8 mouse cellular contexts compared by ENCODE assay signal in the genomic region with DNA sequence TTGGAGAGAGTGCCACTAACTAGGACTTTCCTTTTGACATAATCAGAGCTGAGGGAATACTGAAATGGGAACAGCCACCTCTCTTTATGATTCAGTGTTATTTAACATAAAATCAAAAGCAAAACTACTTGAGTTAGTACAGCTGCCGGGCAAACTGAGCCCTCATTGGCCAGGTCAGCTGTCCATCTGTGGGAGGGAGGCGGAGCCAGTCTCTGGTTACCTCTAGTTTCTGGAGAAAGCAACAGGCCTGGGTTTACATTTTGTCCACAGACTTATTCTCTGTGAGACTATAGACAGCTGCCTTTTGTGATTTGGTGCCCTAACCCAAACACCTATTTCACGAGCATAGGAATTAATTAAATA. TPM values are rescaled to one million over a fixed set of nuclear protein-coding genes. Genes with fewer than 3 reads are reported as not detected.
DNase-seq lines count a peak whose midpoint lies in the region; ATAC-seq and TF ChIP-seq lines count a peak whose summit lies in the region.

No protein-coding gene starts in this region.

- no peaks in the 10 kb centered on the region for H3K36me3 ChIP-seq in hindbrain, postnatal 0 days (ENCODE audit: insufficient read depth, low read length)
- no peaks in the 10 kb centered on the region for H3K36me3 ChIP-seq in limb, embryonic 11.5 days (ENCODE audit: control insufficient read depth, insufficient read depth, low read length)
- H3K36me3 ChIP-seq in splenic B cell, adult 2 months (ENCODE audit: control insufficient read depth, insufficient read depth, low read length, poor library complexity, severe bottlenecking): no peaks in the 10 kb centered on the region

- H3K27ac ChIP-seq in hindbrain, postnatal 0 days: no peak overlapping the region; the same call in 1 of the 2 replicates
- peak overlapping the region; percentile 76 for H3K27ac ChIP-seq in limb, embryonic 11.5 days (replicated peaks; ENCODE audit: low read depth, low read length)

- H3K4me3 ChIP-seq in hindbrain, postnatal 0 days (ENCODE audit: low read length): no peak overlapping the region
- no peak overlapping the region for H3K4me3 ChIP-seq in limb, embryonic 11.5 days (ENCODE audit: low read depth, low read length)

- WGBS in hindbrain, postnatal 0 days: 52% methylated on average over 3 of the region's 3 CpGs
- 48% methylated on average over 3 of the region's 3 CpGs for WGBS in limb, embryonic 11.5 days

- peak; percentile 19 for DNase-seq in cerebellum, adult 9-10 months
- DNase-seq in c-Kit-positive CD71-positive TER-119-negative erythroid progenitor cells, embryonic 14.5 days (ENCODE audit: low read depth): peak; percentile 71
- peak; percentile 58 to 60 for DNase-seq in frontal cortex, postnatal 25 days (ENCODE audit: low spot score in 2 of 2)
- DNase-seq in hindbrain, postnatal 0 days (ENCODE audit: low spot score): peak; percentile 74
- DNase-seq in limb, embryonic 11.5 days (ENCODE audit: low spot score): peak; percentile 94
- peak; percentile 96 for DNase-seq in splenic B cell, adult 2 months (ENCODE audit: low read depth, low spot score)

- H3K27me3 ChIP-seq in hindbrain, postnatal 0 days (ENCODE audit: insufficient read depth, low read length): no peaks in the 10 kb centered on the region
- peaks cover 2% of the 10 kb centered on the region; the same call in 1 of the 2 replicates for H3K27me3 ChIP-seq in limb, embryonic 11.5 days (ENCODE audit: control insufficient read depth, insufficient read depth, low read length)
- H3K27me3 ChIP-seq in splenic B cell, adult 2 months (ENCODE audit: control insufficient read depth, insufficient read depth, low read length, poor library complexity, severe bottlenecking): no peaks in the 10 kb centered on the region

- no peaks in the 10 kb centered on the region for H3K9me3 ChIP-seq in hindbrain, postnatal 0 days (ENCODE audit: low read length)
- H3K9me3 ChIP-seq in limb, embryonic 11.5 days (ENCODE audit: control insufficient read depth, low read length): no peaks in the 10 kb centered on the region

- no peak overlapping the region for H3K9ac ChIP-seq in hindbrain, postnatal 0 days (replicated peaks; ENCODE audit: low read length)
- H3K9ac ChIP-seq in limb, embryonic 11.5 days (ENCODE audit: low read length): no peak overlapping the region

- peak overlapping the region; percentile 30; the same call in 1 of the 2 replicates for H3K4me2 ChIP-seq in hindbrain, postnatal 0 days (ENCODE audit: low read depth, low read length)
- H3K4me2 ChIP-seq in limb, embryonic 11.5 days (ENCODE audit: low read depth, severe bottlenecking): 0 out of 2 replicates have a peak overlapping the region, but pooled peaks have one; percentile 16

- H3K4me1 ChIP-seq in hindbrain, postnatal 0 days (ENCODE audit: insufficient read depth, low read length): no peaks in the 10 kb centered on the region
- H3K4me1 ChIP-seq in limb, embryonic 11.5 days (ENCODE audit: control insufficient read depth, insufficient read depth, low read length): peaks cover 13% of the 10 kb centered on the region; the same call in 1 of the 2 replicates

- ATAC-seq in cerebellum, adult (ENCODE audit: insufficient number of reproducible peaks, low FRiP score, low TSS enrichment): no peak
- ATAC-seq in hindbrain, postnatal 0 days: no peak
- ATAC-seq in limb, embryonic 11.5 days (ENCODE audit: insufficient number of reproducible peaks, low FRiP score, low TSS enrichment, low read depth): peak; percentile 3; the same call in 1 of the 2 replicates
- ATAC-seq in monocyte, adult 5-6 weeks (replicated peaks; ENCODE audit: insufficient number of reproducible peaks, low FRiP score, low TSS enrichment, poor library complexity, severe bottlenecking): peak; percentile 29; the same call in 1 of the 2 replicates

- no peak for TF ChIP-seq CTCF in hindbrain, postnatal 0 days (IDR thresholded peaks at IDR 0.05; ENCODE audit: low read depth)

RNA-seq across cellular contexts. Expression of a gene that starts 4.1 kb away (rescaled TPM):
- 19.2 and 43.1 TPM in 2 replicates for total RNA-seq in hindbrain, postnatal 0 days (2014; rRNA removed)
- 1.9 and 4.8 TPM in 2 replicates for polyA plus RNA-seq in hindbrain, postnatal 0 days (2015; fragmentation: Nextera tagmentation; extraction: Ambion mirVana)
- 1.3 and 2.4 TPM in 2 replicates for polyA plus RNA-seq in limb, embryonic 11.5 days (2014; fragmentation: Nextera tagmentation; extraction: Ambion mirVana)
- total RNA-seq in monocyte, adult 5-6 weeks (2017): 223 to 337 TPM (median 251 TPM) in 3 replicates

RNA-seq across cellular contexts. Expression of a gene that starts 48.7 kb away (rescaled TPM):
- 2.4 and 19.4 TPM in 2 replicates for total RNA-seq in hindbrain, postnatal 0 days (2014; rRNA removed)
- 8.9 and 12.4 TPM in 2 replicates for polyA plus RNA-seq in hindbrain, postnatal 0 days (2015; fragmentation: Nextera tagmentation; extraction: Ambion mirVana)
- 1.5 and 2.0 TPM in 2 replicates for polyA plus RNA-seq in limb, embryonic 11.5 days (2014; fragmentation: Nextera tagmentation; extraction: Ambion mirVana)
- not detected in 3 replicates for total RNA-seq in monocyte, adult 5-6 weeks (2017)

Comparison
In these comparisons a context has a peak if more than half of its experiments do, and no peak if none do; other contexts are left out.
1. DNase-seq: peak in every context shown above with its lines; median percentile 96 in splenic B cell, adult 2 months; 94 in limb, embryonic 11.5 days; 74 in hindbrain, postnatal 0 days; 71 in c-Kit-positive CD71-positive TER-119-negative erythroid progenitor cells, embryonic 14.5 days; 59 in frontal cortex, postnatal 25 days; 19 in cerebellum, adult 9-10 months.
2. ATAC-seq: peak in limb, embryonic 11.5 days (single experiment) and monocyte, adult 5-6 weeks (single experiment); none in cerebellum, adult (single experiment) and hindbrain, postnatal 0 days (single experiment).